Mouse (Mus musculus) adrenal gland, adult 2 months (tissue): ENCODE results near the gene Btbd35f10. TPM values are rescaled to one million over a fixed set of nuclear protein-coding genes. Genes with fewer than 3 reads are reported as not detected.
"Not testable (repeated sequence)": the region's sequence is repeated elsewhere in the genome, so short reads cannot be mapped to it uniquely, and the experiment has no call there.

ENCODE experiments used
- DNase-seq: peaks from one replicate; pipeline ENCODE4 v3.0.0; 2021
- long read RNA-seq: library from polyadenylated mRNA; stranded (forward); transcript quantifications from one replicate; pipeline ENCODE4 v2.0.0, GENCODE M21; 2021
- polyA plus RNA-seq: library from polyadenylated mRNA; depleted of rRNA; stranded (reverse); fragments of >200 nt; gene quantifications from 2 replicates; pipeline ENCODE4 v1.2.3, GENCODE M21; 2012; rRNA removed
- total RNA-seq, 2 experiments: library from RNA; stranded (reverse); gene quantifications; 2 replicates each; pipeline ENCODE4 v1.2.3; 2021

Btbd35f10 gene
- total RNA-seq, result not detected
- polyA plus RNA-seq, result not detected in 2 replicates
- long read RNA-seq, result 0 reads

DNA sequence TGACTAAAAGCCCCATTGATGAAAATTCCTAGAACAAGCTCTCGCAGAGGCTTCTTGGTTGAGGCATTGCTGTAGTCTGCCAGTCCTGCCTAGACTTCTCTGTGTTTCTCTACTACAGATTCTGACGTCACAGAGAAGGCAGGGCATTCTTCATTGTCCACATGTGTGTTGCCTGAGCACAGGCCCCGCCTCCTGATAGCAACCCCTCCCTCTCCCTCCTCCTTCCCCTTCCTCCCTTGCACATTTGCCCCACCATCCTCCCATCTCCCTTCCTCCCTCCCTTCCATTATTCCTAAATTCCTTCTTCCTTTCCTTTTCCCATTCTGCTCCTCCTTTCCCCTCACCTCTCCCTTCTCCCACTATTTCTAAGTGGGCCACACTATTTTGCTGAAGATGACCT lies at the start of gene Btbd35f10:
Gene Btbd35f10, minus strand, starts transcription at position 101 of the 400 bp plus-strand sequence.
- not testable (repeated sequence) for DNase-seq

Other genes starting within 250 kb of the Btbd35f10 start
- not detected for gene Btbd35f18, start 52.7 kb downstream of the Btbd35f10 start, total RNA-seq
- gene Btbd35f18, start 52.7 kb downstream of the Btbd35f10 start, polyA plus RNA-seq, result not detected in 2 replicates
- gene Btbd35f16, start 204.1 kb upstream of the Btbd35f10 start, total RNA-seq, result not detected
- not detected in 2 replicates for gene Btbd35f16, start 204.1 kb upstream of the Btbd35f10 start, polyA plus RNA-seq